Comparison of ENCODE assay signal across 27 mouse cellular contexts in the genomic region with DNA sequence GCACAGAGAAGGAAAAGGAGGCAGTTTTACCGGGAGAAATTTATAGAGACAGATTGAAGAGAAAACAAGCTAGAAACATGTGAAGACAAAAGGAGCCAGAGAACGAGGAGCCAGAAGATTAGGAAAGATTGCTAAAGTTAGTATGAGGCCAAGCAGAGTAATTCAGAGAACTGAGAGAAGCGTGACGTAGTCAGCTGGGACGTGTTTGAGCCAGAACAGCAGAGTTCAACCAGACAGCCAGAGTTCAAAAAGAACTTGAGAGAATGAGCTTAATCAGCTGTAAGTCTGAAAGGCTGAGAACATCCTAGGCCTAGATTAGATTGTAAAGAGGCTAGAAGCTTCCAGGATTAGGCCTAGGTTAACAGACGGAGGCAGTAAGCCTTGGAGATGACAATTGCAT. TPM values are rescaled to one million over a fixed set of nuclear protein-coding genes. Genes with fewer than 3 reads are reported as not detected.
DNase-seq lines count a peak whose midpoint lies in the region; ATAC-seq and TF ChIP-seq lines count a peak whose summit lies in the region.
"Had no signal": no experiment of that assay in that cellular context is flagged by ENCODE, and none has a peak within 500 bp of the region (broad histone marks: within the 10 kb centered on the region; RNA-seq: fewer than 3 reads in every experiment).

No protein-coding gene starts in this region.

- no peak overlapping the region for H3K27ac ChIP-seq in heart, embryonic 10.5 days
- H3K27ac ChIP-seq in kidney, postnatal 0 days = no peak overlapping the region
- H3K27ac ChIP-seq: forebrain, embryonic 13.5 days; hindbrain, embryonic 10.5 days; hindbrain, postnatal 0 days; liver, embryonic 13.5 days had no signal

- no peaks in the 10 kb centered on the region for H3K9me3 ChIP-seq in heart, embryonic 10.5 days
- H3K9me3 ChIP-seq in kidney, postnatal 0 days (replicated peaks; ENCODE audit: low read length) = no peaks in the 10 kb centered on the region
- H3K9me3 ChIP-seq: forebrain, embryonic 13.5 days; hindbrain, embryonic 10.5 days; liver, embryonic 13.5 days had no signal

- peaks cover 4% of the 10 kb centered on the region; the same call in 1 of the 2 replicates for H3K27me3 ChIP-seq in heart, embryonic 10.5 days (ENCODE audit: insufficient read depth, poor library complexity, severe bottlenecking)
- H3K27me3 ChIP-seq in kidney, postnatal 0 days (ENCODE audit: insufficient read depth, low read length) = no peaks in the 10 kb centered on the region
- H3K27me3 ChIP-seq: CH12.LX; forebrain, embryonic 13.5 days; liver, embryonic 13.5 days had no signal

- TF ChIP-seq CTCF in kidney, postnatal 0 days (IDR thresholded peaks at IDR 0.05; ENCODE audit: low read depth) = no peak

- H3K4me3 ChIP-seq in heart, embryonic 10.5 days = no peak overlapping the region
- H3K4me3 ChIP-seq in kidney, postnatal 0 days (replicated peaks; ENCODE audit: low read depth, low read length) = no peak overlapping the region
- H3K4me3 ChIP-seq: forebrain, embryonic 13.5 days; hindbrain, embryonic 10.5 days; liver, embryonic 13.5 days had no signal

- peak; percentile 49; the same call in 1 of the 2 replicates for ATAC-seq in kidney, postnatal 0 days (replicated peaks; ENCODE audit: low FRiP score, low read depth)
- ATAC-seq: forebrain, embryonic 13.5 days; hindbrain, postnatal 0 days had no signal

- H3K36me3 ChIP-seq in heart, embryonic 10.5 days = no peaks in the 10 kb centered on the region
- no peaks in the 10 kb centered on the region for H3K36me3 ChIP-seq in kidney, postnatal 0 days (ENCODE audit: insufficient read depth, low read length)
- H3K36me3 ChIP-seq: hindbrain, embryonic 10.5 days; liver, embryonic 13.5 days had no signal

- H3K9ac ChIP-seq in kidney, postnatal 0 days (ENCODE audit: low read depth, low read length) = no peak overlapping the region
- H3K9ac ChIP-seq: forebrain, embryonic 13.5 days; liver, embryonic 13.5 days had no signal

- H3K4me2 ChIP-seq in kidney, postnatal 0 days (ENCODE audit: low read length) = no peak overlapping the region
- H3K4me2 ChIP-seq: forebrain, embryonic 13.5 days; liver, embryonic 13.5 days; midbrain, embryonic 11.5 days had no signal

- DNase-seq in heart, adult 8-10 months (ENCODE audit: low spot score) = peak; percentile 46
- DNase-seq in heart, embryonic 10.5 days (ENCODE audit: low spot score) = no peak
- peak; percentile 65 for DNase-seq in kidney, postnatal 0 days (ENCODE audit: low spot score)
- no peak for DNase-seq in kidney, adult 18-20 months
- peak; percentile 7 for DNase-seq in retina, postnatal 1 day
- no peak for DNase-seq in retina, embryonic 14.5 days (ENCODE audit: low spot score)
- DNase-seq in cerebellum, postnatal 25 days = no peak
- no peak for DNase-seq in Muller cell, postnatal 12 days (ENCODE audit: inconsistent ontology term)
- DNase-seq: cerebellum, adult 18-20 months; cerebellum, postnatal 36 days; gastrocnemius, postnatal 25 days; liver, embryonic 13.5 days; right cerebral cortex, adult 18-20 months; thymus, postnatal 14 days had no signal

- 35% methylated on average over 6 of the region's 6 CpGs for WGBS in heart, embryonic 10.5 days
- WGBS in kidney, postnatal 0 days = 50% methylated on average over 6 of the region's 6 CpGs

- no peaks in the 10 kb centered on the region for H3K4me1 ChIP-seq in heart, embryonic 10.5 days
- no peaks in the 10 kb centered on the region for H3K4me1 ChIP-seq in kidney, postnatal 0 days (replicated peaks; ENCODE audit: insufficient read depth, low read length)
- H3K4me1 ChIP-seq: forebrain, embryonic 13.5 days; hindbrain, embryonic 10.5 days; liver, embryonic 13.5 days had no signal

RNA-seq across cellular contexts. Expression of gene Hist1h2aa, which starts 6.0 kb away (rescaled TPM):
- not detected for total RNA-seq in heart, adult 8-10 months (2022)
- not detected in 2 replicates for polyA plus RNA-seq in heart, embryonic 10.5 days (2016; fragmentation: Nextera tagmentation; extraction: Ambion mirVana)
- not detected in 2 replicates for polyA plus RNA-seq in kidney, postnatal 0 days (2015; fragmentation: Nextera tagmentation; extraction: Ambion mirVana)
- total RNA-seq: adrenal gland, postnatal 4 days; CH12.LX; gastrocnemius, postnatal 25 days; hindbrain, postnatal 0 days; layer of hippocampus, postnatal 10 days; MEL had no signal
- polyA plus RNA-seq: forebrain, embryonic 13.5 days; heart, embryonic 14.5 days; hindbrain, embryonic 10.5 days; hindbrain, postnatal 0 days; limb, embryonic 11.5 days; liver, embryonic 13.5 days; midbrain, embryonic 11.5 days; neural tube, embryonic 11.5 days; small intestine, adult 2 months had no signal

RNA-seq across cellular contexts. Expression of gene Hist1h2ba, which starts 6.3 kb away (rescaled TPM):
- total RNA-seq in heart, adult 8-10 months (2022) = not detected
- polyA plus RNA-seq in heart, embryonic 10.5 days (2016; fragmentation: Nextera tagmentation; extraction: Ambion mirVana) = not detected in 2 replicates
- polyA plus RNA-seq in kidney, postnatal 0 days (2015; fragmentation: Nextera tagmentation; extraction: Ambion mirVana) = not detected in 2 replicates
- total RNA-seq: adrenal gland, postnatal 4 days; CH12.LX; gastrocnemius, postnatal 25 days; hindbrain, postnatal 0 days; layer of hippocampus, postnatal 10 days; MEL had no signal
- polyA plus RNA-seq: forebrain, embryonic 13.5 days; heart, embryonic 14.5 days; hindbrain, embryonic 10.5 days; hindbrain, postnatal 0 days; limb, embryonic 11.5 days; liver, embryonic 13.5 days; midbrain, embryonic 11.5 days; neural tube, embryonic 11.5 days; small intestine, adult 2 months had no signal

RNA-seq across cellular contexts. Expression of gene Slc17a4, which starts 25.5 kb away (rescaled TPM):
- total RNA-seq in heart, adult 8-10 months (2022) = not detected
- polyA plus RNA-seq in heart, embryonic 10.5 days (2016; fragmentation: Nextera tagmentation; extraction: Ambion mirVana) = 0.10 TPM in 1 of 2 replicates, not detected in the other
- polyA plus RNA-seq in kidney, postnatal 0 days (2015; fragmentation: Nextera tagmentation; extraction: Ambion mirVana) = 3.6 and 4.3 TPM in 2 replicates
- total RNA-seq: gastrocnemius, postnatal 25 days; hindbrain, postnatal 0 days; layer of hippocampus, postnatal 10 days; MEL had no signal
- polyA plus RNA-seq: forebrain, embryonic 13.5 days; heart, embryonic 14.5 days; hindbrain, embryonic 10.5 days; hindbrain, postnatal 0 days; limb, embryonic 11.5 days; midbrain, embryonic 11.5 days; testis, adult 2 months had no signal

RNA-seq across cellular contexts. Expression of gene Scgn, which starts 50.7 kb away (rescaled TPM):
- not detected for total RNA-seq in heart, adult 8-10 months (2022)
- 0.13 and 0.23 TPM in 2 replicates for polyA plus RNA-seq in heart, embryonic 10.5 days (2016; fragmentation: Nextera tagmentation; extraction: Ambion mirVana)
- 0.37 and 1.2 TPM in 2 replicates for polyA plus RNA-seq in kidney, postnatal 0 days (2015; fragmentation: Nextera tagmentation; extraction: Ambion mirVana)
- total RNA-seq: CH12.LX; gastrocnemius, postnatal 25 days; MEL had no signal
- polyA plus RNA-seq: heart, embryonic 14.5 days; hindbrain, embryonic 10.5 days; limb, embryonic 11.5 days; liver, embryonic 13.5 days had no signal

Comparison
In these comparisons a context has a peak if more than half of its experiments do, and no peak if none do; other contexts are left out.
1. DNase-seq: peak in heart, adult 8-10 months (single experiment), kidney, postnatal 0 days (single experiment) and retina, postnatal 1 day (single experiment); none in heart, embryonic 10.5 days (single experiment), kidney, adult 18-20 months (single experiment), retina, embryonic 14.5 days (single experiment), cerebellum, postnatal 25 days (0 of 2) and Muller cell, postnatal 12 days (single experiment).